Mouse (Mus musculus) 3134 (cell line): ENCODE measurements at regions not wholly inside any gene's neighbourhood (a gene's known extent, or its start where the extent isn't known, plus 50 kb on each side); places are given as distances from the start of the nearest gene placed in this dataset.

Experiments used
- DNase-seq: peaks from one replicate; pipeline ENCODE4 v3.0.0-alpha.2; 2011; ENCODE audit warnings: low spot score; ENCODE audit not compliant: insufficient read length; ENCODE audit errors: extremely low read depth

- peak; percentile 67 for DNase-seq
Observed at GRCm38 (mm10) chr3:52196047-52196935, 71.8 kb upstream of the Foxo1 start.

GRCm38 (mm10) chr3:52196936-52197246, 71.2 kb upstream of the Foxo1 start:
- DNase-seq: no peak

GRCm38 (mm10) chr3:52197982-52198750, 70.0 kb upstream of the Foxo1 start:
- peak; percentile 75 for DNase-seq

GRCm38 (mm10) chr3:52198751-52199738, 69.1 kb upstream of the Foxo1 start:
- peak; percentile 51 for DNase-seq

GRCm38 (mm10) chr3:52200106-52200505, 68.0 kb upstream of the Foxo1 start:
- DNase-seq: no peak

GRCm38 (mm10) chr3:52210556-52211302, 57.4 kb upstream of the Foxo1 start:
- DNase-seq: no peak

- no peak for DNase-seq
Observed at GRCm38 (mm10) chr3:52211303-52211695, 56.8 kb upstream of the Foxo1 start.

- no peak for DNase-seq
Observed at GRCm38 (mm10) chr3:52214114-52214513, 54.0 kb upstream of the Foxo1 start.

GRCm38 (mm10) chr3:52215083-52215482, 53.1 kb upstream of the Foxo1 start:
- DNase-seq: no peak
